Mouse (Mus musculus) brain, embryonic 14.5 days (tissue): Measurements from ENCODE around the gene Cd83.

ENCODE experiments used
- CTCF ChIP-seq: fragments of 200-500 bp; IDR thresholded peaks from 2 replicates; pipeline ENCODE4 v1.5.1; 2012; ENCODE audit warnings: inconsistent platforms, mild to moderate bottlenecking, moderate library complexity, borderline replicate concordance; ENCODE audit not compliant: insufficient read depth, insufficient read length; ENCODE audit errors: extremely low read depth
- POLR2A ChIP-seq: fragments of 200-500 bp; IDR thresholded peaks from 2 replicates; pipeline ENCODE4 v1.6.1; 2012; ENCODE audit warnings: mild to moderate bottlenecking, inconsistent platforms, borderline replicate concordance; ENCODE audit not compliant: poor library complexity, insufficient read depth, insufficient read length, severe bottlenecking; ENCODE audit errors: extremely low read depth

- TF ChIP-seq CTCF (no peak), POLR2A (no peak)
Observed at GRCm38 (mm10) chr13:43773965-43774566, 10.5 kb upstream of the Cd83 start.
